Comparison of ENCODE assay signal across 8 mouse cellular contexts in the genomic region with DNA sequence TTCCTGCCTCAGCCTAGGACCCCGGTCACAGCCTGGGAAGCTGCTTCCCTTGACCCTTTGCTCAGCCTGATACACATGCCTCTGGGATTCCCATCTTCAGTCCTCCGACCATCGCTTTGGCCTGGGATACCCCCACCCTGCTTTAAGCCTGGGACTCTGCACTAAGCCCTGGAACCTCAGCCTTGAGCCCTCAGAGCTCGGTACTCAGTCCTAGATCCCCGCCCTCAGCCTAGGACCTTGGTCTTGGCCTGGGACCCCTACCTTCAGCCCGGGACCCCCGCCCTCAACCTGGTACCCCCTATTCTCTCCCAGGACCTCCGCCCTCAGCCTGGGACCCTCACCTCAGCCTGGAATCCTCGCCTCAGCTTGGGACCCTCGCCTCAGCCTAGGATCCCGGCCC. TPM values are rescaled to one million over a fixed set of nuclear protein-coding genes. Genes with fewer than 3 reads are reported as not detected.
DNase-seq lines count a peak whose midpoint lies in the region; ATAC-seq lines count a peak whose summit lies in the region.

No protein-coding gene starts in this region.

- no peak for ATAC-seq in liver, embryonic 13.5 days (ENCODE audit: low read depth)

- peak overlapping the region; percentile 85 for H3K4me2 ChIP-seq in liver, embryonic 13.5 days

- H3K27ac ChIP-seq in liver, embryonic 13.5 days = no peak overlapping the region

- no peaks in the 10 kb centered on the region for H3K36me3 ChIP-seq in liver, embryonic 13.5 days

- DNase-seq in embryo, embryonic 9.5 days (ENCODE audit: extremely low spot score) = peak; percentile 9
- DNase-seq in embryo, embryonic 10 days (ENCODE audit: low spot score) = no peak
- peak; percentile 48 for DNase-seq in thymus, postnatal 4 days
- DNase-seq in thymus, postnatal 0 days (ENCODE audit: low spot score) = no peak
- no peak for DNase-seq in liver, embryonic 13.5 days
- no peak for DNase-seq in urinary bladder, adult 18-20 months (ENCODE audit: low spot score in 2 of 2)
- DNase-seq in gastrocnemius, postnatal 25 days = no peak
- DNase-seq in layer of hippocampus, postnatal 10 days (ENCODE audit: low spot score in 2 of 2) = no peak

- H3K9ac ChIP-seq in liver, embryonic 13.5 days = peak overlapping the region; percentile 68

- H3K4me1 ChIP-seq in liver, embryonic 13.5 days (replicated peaks) = peaks cover 19% of the 10 kb centered on the region

- peak overlapping the region; percentile 59 for H3K4me3 ChIP-seq in liver, embryonic 13.5 days (replicated peaks)

- H3K27me3 ChIP-seq in liver, embryonic 13.5 days = peaks cover 14% of the 10 kb centered on the region

- no peaks in the 10 kb centered on the region for H3K9me3 ChIP-seq in liver, embryonic 13.5 days (replicated peaks)

- WGBS in liver, embryonic 13.5 days (ENCODE audit: insufficient replicate concordance) = 20% methylated on average over 11 of the region's 11 CpGs

RNA-seq across cellular contexts. Expression of a gene that starts 0.5 kb away (rescaled TPM):
- 10.3 and 10.5 TPM in 2 replicates for polyA plus RNA-seq in thymus, postnatal 0 days (2015; fragmentation: Nextera tagmentation; extraction: Ambion mirVana)
- 5.1 and 7.6 TPM in 2 replicates for polyA plus RNA-seq in liver, embryonic 13.5 days (2015; fragmentation: Nextera tagmentation; extraction: Ambion mirVana)
- total RNA-seq in gastrocnemius, postnatal 25 days (2021) = 1 to 10 TPM; 1.9 to 3.2 TPM
- 10 to 100 TPM; 59.9 to 70.0 TPM for total RNA-seq in layer of hippocampus, postnatal 10 days (2021)

Comparison
In these comparisons a context has a peak if more than half of its experiments do, and no peak if none do; other contexts are left out.
1. DNase-seq: peak in embryo, embryonic 9.5 days (single experiment) and thymus, postnatal 4 days (single experiment); none in embryo, embryonic 10 days (single experiment), thymus, postnatal 0 days (single experiment), liver, embryonic 13.5 days (single experiment), urinary bladder, adult 18-20 months (0 of 2), gastrocnemius, postnatal 25 days (single experiment) and layer of hippocampus, postnatal 10 days (0 of 2).
2. RNA of a gene that starts 0.5 kb away (total RNA-seq): 59.9 to 70.0 TPM in layer of hippocampus, postnatal 10 days; 1.9 to 3.2 TPM in gastrocnemius, postnatal 25 days; every median in the first group is over 10 times any median in the second.